Mouse (Mus musculus) forebrain, embryonic 13.5 days (tissue): ENCODE results near the gene Mocs2. TPM values are rescaled to one million over a fixed set of nuclear protein-coding genes. Genes with fewer than 3 reads are reported as not detected.

Experiments
- ATAC-seq: fragments of 200-750 bp; cut with Nextera tagmentation; 2 replicates; pipeline ENCODE4 v1.8.0; 2017
- H3K27ac ChIP-seq: fragments of 300-500 bp; sonication (generic); 2 replicates; pipeline ENCODE4 v1.5.1; 2015; ENCODE audit warnings: inconsistent platforms, mild to moderate bottlenecking, moderate library complexity
- H3K27me3 ChIP-seq: fragments of 300-500 bp; sonication (generic); 2 replicates; pipeline ENCODE4 v1.6.1; 2015; ENCODE audit warnings: mild to moderate bottlenecking, inconsistent platforms
- H3K36me3 ChIP-seq: fragments of 300-500 bp; sonication (generic); 2 replicates; pipeline ENCODE4 v1.6.1; 2015; ENCODE audit warnings: mild to moderate bottlenecking, inconsistent platforms; ENCODE audit not compliant: poor library complexity, severe bottlenecking
- H3K4me1 ChIP-seq: fragments of 300-500 bp; sonication (generic); 2 replicates; pipeline ENCODE4 v1.6.1; 2015; ENCODE audit warnings: inconsistent platforms
- H3K4me2 ChIP-seq: fragments of 300-500 bp; sonication (generic); 2 replicates; pipeline ENCODE4 v1.6.1; 2015; ENCODE audit warnings: inconsistent platforms, mild to moderate bottlenecking, moderate library complexity
- H3K4me3 ChIP-seq: fragments of 300-500 bp; sonication (generic); 2 replicates; pipeline ENCODE4 v1.5.1; 2015; ENCODE audit warnings: mild to moderate bottlenecking, inconsistent platforms
- H3K9ac ChIP-seq: fragments of 300-500 bp; sonication (generic); 2 replicates; pipeline ENCODE4 v1.6.1; 2015; ENCODE audit warnings: mild to moderate bottlenecking, inconsistent platforms
- H3K9me3 ChIP-seq: fragments of 300-500 bp; sonication (generic); replicated peaks from 2 replicates; pipeline ENCODE4 v1.6.1; 2016; ENCODE audit warnings: inconsistent platforms
- WGBS: fragments of 180-500 bp; shearing (Covaris S2); methylation state at CpG from one replicate; pipeline ENCODE4 v1.1.7; 2015; 5-methylcytosine and 5-hydroxymethylcytosine counted together
- polyA plus RNA-seq: library from polyadenylated mRNA; unstranded; fragments of >200 nt; fragmentation: Nextera tagmentation; extraction: Ambion mirVana; gene quantifications from 2 replicates; pipeline ENCODE4 v1.2.1, GENCODE M21; 2015

Mocs2 gene
- polyA plus RNA-seq, 1 experiment from 2014 or later, result 99.4 TPM

GRCm38 (mm10) chr13:114855573-114856268 lies 37.7 kb downstream of the Mocs2 start:
- H3K4me3 ChIP-seq, result no peak overlapping the region
- no peaks in the 10 kb centered on the region for H3K9me3 ChIP-seq
- H3K27ac ChIP-seq, result no peak overlapping the region
- H3K36me3 ChIP-seq, result no peaks in the 10 kb centered on the region
- ATAC-seq, result peak; percentile 71
- H3K27me3 ChIP-seq, result no peaks in the 10 kb centered on the region
- peak overlapping the region; percentile 38 for H3K4me2 ChIP-seq
- 26% methylated on average over 15 of the region's 15 CpGs for WGBS
- H3K4me1 ChIP-seq, result peaks cover 11% of the 10 kb centered on the region
- no peak overlapping the region for H3K9ac ChIP-seq

GRCm38 (mm10) chr13:114856269-114856627 lies 38.2 kb downstream of the Mocs2 start:
- no peak overlapping the region for H3K27ac ChIP-seq
- no peaks in the 10 kb centered on the region for H3K27me3 ChIP-seq
- no peaks in the 10 kb centered on the region for H3K36me3 ChIP-seq
- 27% methylated on average over 7 of the region's 7 CpGs for WGBS
- no peak overlapping the region for H3K4me3 ChIP-seq
- peaks cover 11% of the 10 kb centered on the region for H3K4me1 ChIP-seq
- no peak for ATAC-seq
- no peak overlapping the region for H3K9ac ChIP-seq
- H3K9me3 ChIP-seq, result no peaks in the 10 kb centered on the region
- peak overlapping the region; percentile 38 for H3K4me2 ChIP-seq

GRCm38 (mm10) chr13:114857525-114857924 lies 39.5 kb downstream of the Mocs2 start:
- Histone ChIP-seq H3K36me3 (no peaks in the 10 kb centered on the region), H3K27me3 (no peaks in the 10 kb centered on the region), H3K4me3 (no peak overlapping the region), H3K4me2 (no peak overlapping the region), H3K9ac (no peak overlapping the region), H3K27ac (no peak overlapping the region), H3K4me1 (peaks cover 11% of the 10 kb centered on the region), H3K9me3 (no peaks in the 10 kb centered on the region)
- 83% methylated on average over 4 of the region's 4 CpGs for WGBS
- no peak for ATAC-seq

- H3K9ac ChIP-seq, result no peak overlapping the region
- no peaks in the 10 kb centered on the region for H3K9me3 ChIP-seq
- H3K27ac ChIP-seq, result no peak overlapping the region
- H3K4me2 ChIP-seq, result no peak overlapping the region
- H3K27me3 ChIP-seq, result no peaks in the 10 kb centered on the region
- H3K4me1 ChIP-seq, result no peaks in the 10 kb centered on the region
- no peak overlapping the region for H3K4me3 ChIP-seq
- ATAC-seq, result no peak
- WGBS, result 95% methylated on average over 6 of the region's 6 CpGs
- H3K36me3 ChIP-seq, result no peaks in the 10 kb centered on the region
Observed at GRCm38 (mm10) chr13:114874738-114875137, 56.7 kb downstream of the Mocs2 start.

- no peak overlapping the region for H3K27ac ChIP-seq
- H3K27me3 ChIP-seq, result no peaks in the 10 kb centered on the region
- no peak for ATAC-seq
- H3K9ac ChIP-seq, result no peak overlapping the region
- H3K36me3 ChIP-seq, result no peaks in the 10 kb centered on the region
- H3K4me1 ChIP-seq, result no peaks in the 10 kb centered on the region
- H3K9me3 ChIP-seq, result no peaks in the 10 kb centered on the region
- WGBS, result 87% methylated on average over 2 of the region's 2 CpGs
- H3K4me3 ChIP-seq, result no peak overlapping the region
- H3K4me2 ChIP-seq, result no peak overlapping the region
Observed at GRCm38 (mm10) chr13:114876005-114876520, 58.0 kb downstream of the Mocs2 start.

- 89% methylated on average over 11 of the region's 11 CpGs for WGBS
- Histone ChIP-seq H3K36me3 (no peaks in the 10 kb centered on the region), H3K4me3 (no peak overlapping the region), H3K9ac (no peak overlapping the region), H3K4me2 (no peak overlapping the region), H3K4me1 (no peaks in the 10 kb centered on the region), H3K9me3 (no peaks in the 10 kb centered on the region), H3K27ac (no peak overlapping the region), H3K27me3 (no peaks in the 10 kb centered on the region)
- no peak for ATAC-seq
Observed at GRCm38 (mm10) chr13:114878667-114879066, 60.6 kb downstream of the Mocs2 start.

Other genes starting within 250 kb of the Mocs2 start
- gene Itga2, start 113.9 kb downstream of the Mocs2 start, polyA plus RNA-seq, result 1.6 and 1.7 TPM in 2 replicates